Mouse (Mus musculus) left cerebral cortex, adult 11 months (tissue): Measurements from ENCODE around the gene Aldh9a1.
"Not testable (repeated sequence)": the region's sequence is repeated elsewhere in the genome, so short reads cannot be mapped to it uniquely, and the experiment has no call there.

Source experiments
- DNase-seq: peaks from one replicate; pipeline ENCODE4 v3.0.0; 2022; ENCODE audit warnings: low spot score

Gene Aldh9a1

DNA sequence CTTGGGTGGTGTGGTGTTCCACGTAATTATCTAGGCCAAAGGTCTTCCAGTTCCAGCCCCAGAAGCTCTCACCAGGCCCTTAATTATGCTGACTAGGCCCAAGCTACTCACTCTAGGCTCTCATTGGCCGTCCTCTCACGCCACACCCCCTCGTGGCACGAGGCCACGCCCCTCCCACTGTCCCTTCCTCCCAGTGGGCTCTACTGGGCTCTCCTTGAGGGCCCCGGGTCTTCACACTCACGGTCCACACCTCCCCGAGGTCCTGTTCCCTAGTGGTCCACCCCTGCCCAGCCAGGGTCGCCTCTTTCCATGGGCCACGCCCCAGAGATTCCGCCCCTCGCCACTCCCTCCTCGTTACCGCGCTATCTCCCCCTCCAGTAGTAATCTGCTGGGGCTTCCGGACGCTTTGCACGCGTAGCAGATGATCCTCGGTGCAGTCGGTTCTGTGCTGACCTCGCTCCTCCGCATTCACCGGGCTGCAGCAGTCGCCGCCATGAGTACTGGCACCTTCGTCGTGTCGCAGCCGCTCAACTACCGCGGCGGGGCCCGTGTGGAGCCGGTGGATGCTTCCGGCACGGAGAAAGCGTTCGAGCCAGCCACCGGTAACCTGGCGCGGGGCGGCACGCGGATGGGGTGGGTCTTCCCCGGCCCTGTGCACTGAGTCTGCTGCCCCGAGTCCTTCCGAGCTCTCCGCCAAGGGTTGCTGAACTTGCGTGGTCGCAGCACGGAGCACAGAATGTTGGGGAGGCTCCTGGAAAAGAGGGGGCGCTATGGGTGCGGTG is at the start of gene Aldh9a1:
TSS of gene Aldh9a1 (plus strand) at position 177 of the 782 bp plus-strand sequence.
- peak; percentile 77 for DNase-seq

DNA sequence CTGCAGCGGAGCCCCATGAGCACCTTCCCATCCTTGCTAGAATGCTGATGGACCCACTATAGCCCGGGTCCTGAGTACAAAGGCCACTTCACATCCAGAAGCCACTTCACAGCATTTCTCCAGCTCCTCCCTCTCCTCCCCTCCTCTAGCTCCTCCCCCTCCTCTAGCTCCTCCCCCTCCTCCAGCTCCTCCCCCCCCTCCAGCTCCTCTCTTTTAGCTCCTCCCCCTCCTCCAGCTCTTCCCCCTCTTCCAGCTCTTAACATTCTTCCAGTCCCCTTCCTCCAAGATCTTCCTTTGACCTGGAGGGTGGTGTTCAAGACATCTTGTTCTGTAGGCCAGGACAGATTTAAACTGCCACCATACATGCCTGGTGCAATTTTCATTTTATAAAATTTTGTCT is 49.7 kb upstream of the Aldh9a1 start:
- DNase-seq, result no peak

DNA sequence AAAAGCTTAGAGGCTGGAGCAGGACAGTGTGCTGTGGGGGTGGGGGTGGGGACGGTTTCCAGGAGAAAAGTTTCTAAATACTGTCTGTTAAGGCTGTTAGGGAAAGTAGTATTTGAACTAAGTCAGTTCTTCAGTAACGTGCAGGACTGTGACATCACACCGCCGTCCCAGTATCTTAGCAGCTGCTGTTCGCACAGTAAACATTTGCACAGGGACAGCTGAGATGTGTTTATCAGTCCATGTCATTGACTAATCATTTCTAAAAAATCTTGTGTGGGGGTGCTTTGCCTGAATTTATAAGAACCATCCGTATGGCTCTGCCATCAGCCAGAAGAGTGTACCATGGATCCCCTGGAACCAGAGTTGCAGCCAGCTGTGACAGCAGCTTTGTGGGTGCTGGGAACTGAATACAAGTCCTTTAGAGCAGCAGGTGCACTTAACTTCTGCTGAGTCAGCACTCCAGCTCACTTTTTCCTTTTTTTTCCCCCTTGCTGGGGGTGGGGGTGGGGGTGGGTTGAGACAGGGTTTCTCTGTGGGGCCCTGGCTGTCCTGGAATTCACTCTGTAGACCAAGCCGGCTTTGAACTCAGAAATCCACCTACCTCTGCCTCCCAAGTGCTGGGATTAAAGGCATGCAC is 44.2 kb upstream of the Aldh9a1 start:
- DNase-seq, result no peak

DNA sequence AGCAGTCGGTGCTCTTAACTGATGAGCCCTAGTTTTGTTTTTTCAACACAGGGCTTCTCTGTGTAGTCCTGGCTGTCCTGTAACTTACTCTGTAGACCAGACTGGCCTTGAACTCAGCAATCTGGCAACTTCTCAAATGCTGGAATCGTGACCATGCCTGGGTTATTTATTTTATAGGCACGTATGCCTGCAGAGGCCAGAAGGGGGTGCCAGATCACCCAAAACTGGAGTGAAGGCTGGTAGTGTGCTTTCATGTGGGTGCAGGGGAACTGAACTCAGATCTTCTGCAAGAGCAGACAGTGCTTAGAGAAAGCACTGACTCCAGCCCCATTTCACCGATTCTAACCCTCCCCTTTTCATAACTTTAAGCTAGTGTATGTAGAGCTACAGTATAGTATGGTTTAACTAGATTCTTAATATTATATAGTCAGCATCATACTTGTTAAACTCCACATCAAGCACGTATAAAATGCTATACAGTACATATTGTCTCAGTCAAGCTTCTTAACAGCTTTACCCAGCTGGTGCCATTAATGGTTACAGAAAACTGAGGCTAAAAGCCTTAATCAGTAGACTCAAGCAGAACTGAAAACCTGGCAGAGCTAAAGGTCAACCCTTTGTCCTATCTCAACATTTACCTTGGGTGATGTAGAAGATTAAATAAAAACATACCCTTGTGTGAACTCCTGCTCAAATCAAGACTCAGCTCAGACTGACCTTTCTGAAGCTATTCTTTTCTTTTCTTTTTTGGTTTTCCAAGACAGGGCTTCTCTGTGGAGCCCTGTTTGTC is 43.1 kb upstream of the Aldh9a1 start:
- no peak for DNase-seq

DNA sequence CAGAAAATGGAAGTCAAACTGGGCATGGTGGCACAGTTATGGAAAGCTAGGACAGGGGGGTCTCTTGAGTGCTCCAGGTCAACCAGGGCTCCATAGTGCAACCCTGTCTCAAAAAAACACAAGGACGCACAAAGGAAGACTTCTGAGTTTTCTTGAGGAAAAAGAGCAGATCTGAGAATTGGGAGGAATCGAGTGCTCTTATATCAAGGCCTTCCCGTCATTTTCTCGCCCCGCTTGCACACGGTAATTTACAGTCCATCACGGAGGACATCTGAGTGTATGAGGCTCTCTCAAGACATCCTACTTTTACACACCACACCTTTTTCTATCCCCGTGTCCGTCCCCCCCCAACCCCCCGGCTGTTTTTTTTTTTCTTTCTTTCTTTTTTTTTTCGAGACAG is 42.1 kb upstream of the Aldh9a1 start:
- DNase-seq, result no peak

DNA sequence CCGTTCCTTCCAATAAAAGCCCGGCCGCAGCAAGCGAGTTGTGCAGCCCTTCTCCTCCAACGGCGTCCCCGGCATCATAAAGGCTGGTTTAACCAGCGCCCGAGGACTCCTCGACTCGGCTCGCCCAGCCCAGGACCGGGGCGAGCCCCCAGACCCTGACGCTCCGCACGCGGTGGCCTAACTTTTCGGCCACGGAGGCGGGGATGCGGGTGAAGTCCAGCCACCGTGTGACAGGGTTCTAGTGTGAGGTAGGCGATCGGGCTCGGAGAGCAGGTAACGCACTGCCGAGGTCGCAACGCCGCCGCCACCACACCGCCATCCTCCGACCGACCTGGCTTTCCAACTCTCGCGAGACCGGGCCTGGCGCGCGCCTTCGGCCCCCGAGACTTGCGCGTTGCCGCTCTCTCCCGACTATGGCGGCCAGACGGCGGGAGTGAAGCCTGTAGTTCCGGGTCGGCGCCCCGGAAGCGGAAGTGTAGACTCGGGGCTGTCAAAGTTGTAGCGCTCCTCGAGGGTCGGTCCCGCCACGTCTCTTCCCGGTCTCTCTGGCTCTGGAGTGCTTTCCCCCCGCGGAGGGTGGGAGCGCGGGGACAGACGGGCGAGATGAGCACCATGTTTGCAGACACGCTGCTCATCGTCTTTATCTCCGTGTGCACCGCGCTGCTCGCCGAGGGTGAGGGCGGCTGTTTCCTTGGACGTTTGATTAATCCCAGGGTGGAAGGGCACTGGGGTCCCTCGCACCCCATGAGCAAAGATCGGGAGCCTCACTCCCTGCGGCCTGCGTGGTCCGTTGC is 41.3 kb upstream of the Aldh9a1 start, which contains the start of gene Tmco1:
TSS of gene Tmco1 (plus strand) at position 118 of the 794 bp plus-strand sequence.
- DNase-seq, result peak; percentile 93

DNA sequence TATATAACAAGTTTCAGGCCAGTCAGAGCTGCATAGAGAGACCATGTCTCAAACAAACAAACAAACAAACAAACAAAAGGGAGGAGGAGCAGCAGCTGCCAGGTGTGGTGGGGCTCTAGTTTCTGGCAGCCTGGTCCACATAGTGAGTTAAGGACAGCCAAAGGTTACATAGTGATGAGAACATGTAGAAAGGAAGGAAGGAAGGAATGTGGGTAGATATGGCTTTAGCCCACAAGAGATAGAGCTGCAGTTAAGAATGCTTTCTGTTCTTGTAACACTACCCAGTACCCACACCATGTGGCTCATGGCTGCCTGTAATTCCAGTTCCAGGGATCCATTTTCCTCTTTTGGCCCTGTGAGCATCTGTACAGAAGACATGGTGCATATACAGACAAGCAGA is 37.4 kb upstream of the Aldh9a1 start:
- no peak for DNase-seq

DNA sequence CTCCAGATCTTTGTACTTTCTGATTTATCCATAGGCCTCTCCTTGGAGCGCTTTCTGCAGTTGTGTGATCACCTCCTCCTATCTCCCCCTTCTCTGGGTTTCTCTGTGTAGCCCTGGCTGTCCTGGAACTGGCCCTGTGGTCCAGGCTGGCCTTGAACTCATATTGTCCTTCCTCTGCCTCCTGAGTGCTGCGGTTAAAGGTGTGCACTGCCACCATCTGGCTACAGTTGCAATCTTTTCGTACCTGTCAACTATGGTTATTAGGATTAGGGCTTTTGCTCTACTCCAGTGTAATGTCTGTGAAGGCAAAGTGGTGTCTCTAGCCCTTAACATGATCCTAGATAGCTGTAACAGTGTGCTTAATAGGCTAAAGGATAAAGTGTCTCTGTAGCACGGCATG is 36.6 kb upstream of the Aldh9a1 start:
- no peak for DNase-seq

DNA sequence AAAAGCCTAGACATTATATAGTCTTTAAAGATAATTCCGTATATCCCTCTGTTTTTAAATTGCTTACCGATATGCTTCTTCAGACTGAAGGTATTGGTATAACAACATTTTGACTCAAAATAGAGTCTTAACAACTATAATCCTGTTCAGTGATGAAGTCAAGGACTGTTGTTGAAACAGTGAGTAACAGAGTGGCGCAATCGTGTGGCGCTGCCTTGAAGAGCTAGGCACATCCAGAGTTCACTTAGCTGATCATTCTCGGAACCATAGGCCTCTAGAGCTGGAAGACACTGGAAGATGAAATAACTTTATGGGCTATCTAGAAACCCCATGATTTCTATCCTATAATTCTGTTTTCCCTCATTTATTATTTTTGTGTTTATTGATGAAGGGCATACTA is 28.1 kb upstream of the Aldh9a1 start:
- no peak for DNase-seq

DNA sequence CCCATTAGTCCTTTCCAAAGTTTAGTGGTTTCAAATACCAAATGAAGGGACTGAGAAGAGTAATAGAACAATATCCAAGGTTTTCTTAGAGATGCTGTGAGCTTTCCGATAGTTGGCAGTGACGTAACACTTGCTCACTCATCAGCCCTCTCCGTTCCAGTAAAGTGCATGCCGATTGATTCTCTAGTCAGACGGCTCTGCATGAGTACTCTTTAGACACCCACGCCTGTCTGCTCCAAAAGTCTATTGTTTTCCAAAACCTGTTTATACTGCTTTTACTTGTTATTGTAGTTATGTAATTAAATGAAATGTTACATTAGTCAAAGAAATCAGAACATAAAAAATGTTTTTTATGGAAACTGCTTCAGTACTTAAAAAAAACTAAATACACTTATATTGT is 21.0 kb upstream of the Aldh9a1 start:
- no peak for DNase-seq

DNA sequence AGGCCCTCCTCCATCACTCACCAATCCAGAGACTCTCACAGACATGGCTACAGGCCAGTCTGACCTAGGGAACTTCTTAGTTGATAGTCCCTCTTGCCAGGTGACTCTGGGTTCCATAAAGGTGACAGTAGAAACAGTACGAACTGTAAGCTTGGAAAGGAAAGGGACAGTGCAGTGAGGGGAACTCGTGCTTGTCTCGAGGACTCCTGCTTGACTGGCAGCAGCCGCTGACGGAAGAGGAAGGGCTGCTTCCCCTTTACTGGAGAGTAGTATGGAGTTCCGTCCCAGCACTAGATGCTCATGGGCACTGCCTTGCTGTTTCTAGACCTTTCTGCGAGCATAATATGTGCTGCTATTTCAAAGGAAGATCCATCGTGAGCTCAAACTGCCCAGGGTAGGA is 18.7 kb upstream of the Aldh9a1 start:
- DNase-seq, result no peak

DNA sequence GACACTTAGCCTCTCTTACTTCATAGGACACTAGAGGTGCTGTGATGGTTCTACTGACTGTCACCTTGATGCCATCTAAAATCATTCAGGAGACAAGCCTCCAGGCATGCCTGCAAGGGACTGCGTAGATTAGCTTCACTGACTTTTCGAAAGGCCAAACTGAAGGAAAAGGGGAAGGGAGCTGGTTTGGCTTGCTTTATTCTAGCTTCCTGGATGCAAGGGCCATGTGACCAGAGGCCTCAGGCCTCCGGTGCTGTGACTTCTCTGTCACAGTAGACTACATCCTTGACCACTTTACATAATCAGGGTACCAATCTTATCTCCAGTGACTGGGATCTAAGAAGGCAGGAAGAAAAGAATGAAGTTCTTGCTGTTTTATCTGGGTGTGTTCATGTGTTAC is 13.4 kb upstream of the Aldh9a1 start:
- no peak for DNase-seq

DNA sequence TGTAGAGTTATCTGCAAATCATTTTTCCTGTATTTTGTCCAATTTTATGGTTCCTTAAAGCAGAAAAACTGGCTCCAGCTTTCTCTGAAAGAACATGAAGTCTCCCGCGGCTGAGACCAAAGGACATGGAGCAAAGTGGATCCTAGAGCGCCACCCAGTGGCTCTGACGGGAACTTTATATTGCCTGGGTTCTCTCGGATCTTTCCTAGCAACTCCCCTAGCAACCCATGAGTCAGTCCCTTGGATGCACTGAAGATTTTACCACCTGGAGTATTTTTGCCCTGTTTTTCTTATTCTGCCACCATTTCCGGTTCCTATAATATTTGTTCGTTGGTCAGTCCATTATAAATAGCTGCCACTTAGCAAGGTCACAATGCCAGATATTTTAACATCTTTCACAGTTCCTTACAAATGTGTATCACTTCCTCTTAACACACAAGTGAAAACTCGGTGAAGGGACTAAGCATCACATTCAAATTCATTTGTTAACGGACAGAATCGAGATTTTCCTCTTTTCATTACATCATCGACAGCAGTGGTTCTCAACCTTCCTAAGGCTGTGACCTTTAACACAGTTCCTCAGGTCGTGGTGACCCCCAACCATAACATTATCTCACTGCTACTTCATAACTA is 12.2 kb upstream of the Aldh9a1 start:
- DNase-seq, result peak; percentile 88

DNA sequence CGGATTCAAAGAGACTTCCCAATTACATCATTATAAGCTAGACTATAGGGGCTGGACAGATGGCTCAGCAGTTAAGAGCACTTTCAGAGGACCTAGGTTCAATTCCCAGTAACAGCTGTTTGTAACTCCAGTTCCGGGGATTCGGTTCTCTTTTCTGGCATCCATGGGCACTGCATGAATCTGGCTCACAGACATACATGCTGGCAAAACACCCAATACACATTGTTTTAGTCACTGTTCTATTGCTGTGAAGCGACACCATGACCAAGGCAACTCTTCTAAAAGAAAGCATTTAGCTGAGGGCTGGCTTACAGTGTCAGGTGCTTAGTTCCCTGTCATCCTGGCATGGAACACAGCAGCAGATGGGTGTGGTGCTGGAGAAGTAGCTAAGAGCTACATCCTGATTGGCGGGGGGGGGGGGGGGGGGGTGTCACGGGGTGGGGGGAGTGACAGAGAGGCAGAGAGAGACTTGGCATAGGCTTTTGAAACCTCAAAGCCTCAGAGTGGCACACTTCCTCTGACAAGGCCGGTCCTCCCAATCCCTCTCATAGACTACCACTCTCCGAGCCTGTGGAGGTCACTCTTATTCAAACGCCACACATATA is 10.5 kb upstream of the Aldh9a1 start:
- DNase-seq, result no peak

DNA sequence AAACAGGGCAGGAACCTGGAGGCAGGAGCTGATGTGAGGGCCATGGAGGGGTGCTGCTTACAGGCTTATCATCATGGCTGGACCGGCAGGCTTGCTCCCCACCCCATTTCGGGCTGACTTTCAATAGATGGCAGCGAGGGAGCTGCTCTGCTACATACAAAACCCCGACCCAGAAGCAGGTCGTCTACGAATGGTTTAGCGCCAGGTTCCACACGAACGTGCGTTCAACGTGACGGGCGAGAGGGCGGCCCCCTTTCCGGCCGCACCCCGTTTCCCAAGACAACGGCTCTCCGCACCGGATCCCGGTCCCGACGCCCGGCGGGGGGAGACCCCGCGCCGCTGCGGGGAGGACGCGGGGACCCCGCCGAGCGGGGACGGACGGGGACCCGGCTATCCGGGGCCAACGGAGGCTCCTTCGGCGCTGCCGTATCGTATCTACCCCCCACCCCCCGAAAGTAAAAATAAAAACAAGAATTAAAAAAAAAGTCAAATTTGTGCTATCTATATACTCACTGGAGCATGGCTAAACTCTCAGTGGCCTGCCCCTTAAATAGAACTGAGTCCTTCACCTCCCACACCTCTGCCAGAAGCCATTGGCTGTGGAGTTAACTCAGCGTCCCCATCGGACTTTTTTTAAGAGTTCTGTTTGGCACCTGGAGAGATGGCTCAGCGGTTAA is 9.5 kb upstream of the Aldh9a1 start:
- no peak for DNase-seq

DNA sequence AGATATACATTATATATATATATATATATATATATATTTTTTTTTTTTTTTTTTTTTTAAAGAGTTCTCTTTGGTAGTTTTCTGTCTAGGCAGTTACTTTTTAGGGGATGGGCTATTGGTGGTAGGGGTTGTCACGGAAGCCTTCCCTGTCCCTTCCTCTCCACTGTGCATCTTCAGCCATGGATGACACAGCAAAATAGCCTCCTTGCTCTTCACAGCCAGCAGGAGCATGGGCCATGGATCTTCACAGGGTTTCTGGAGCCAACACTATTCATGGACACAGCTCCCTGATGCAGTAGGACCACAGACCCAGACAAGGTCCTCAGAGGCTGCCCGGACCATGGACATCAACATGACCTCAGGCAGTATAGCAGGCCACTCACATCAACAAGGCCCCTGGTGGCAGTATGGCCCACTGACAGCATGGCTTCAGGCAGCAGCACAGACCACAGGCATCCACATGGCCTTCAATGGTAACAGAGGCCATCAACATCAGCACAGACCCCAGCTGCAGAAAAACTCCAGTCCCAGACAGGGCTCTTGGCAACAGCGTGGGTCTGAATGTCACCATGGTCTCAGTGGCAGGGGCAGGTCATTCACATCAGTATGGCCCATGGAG is 8.8 kb upstream of the Aldh9a1 start:
- no peak for DNase-seq

DNA sequence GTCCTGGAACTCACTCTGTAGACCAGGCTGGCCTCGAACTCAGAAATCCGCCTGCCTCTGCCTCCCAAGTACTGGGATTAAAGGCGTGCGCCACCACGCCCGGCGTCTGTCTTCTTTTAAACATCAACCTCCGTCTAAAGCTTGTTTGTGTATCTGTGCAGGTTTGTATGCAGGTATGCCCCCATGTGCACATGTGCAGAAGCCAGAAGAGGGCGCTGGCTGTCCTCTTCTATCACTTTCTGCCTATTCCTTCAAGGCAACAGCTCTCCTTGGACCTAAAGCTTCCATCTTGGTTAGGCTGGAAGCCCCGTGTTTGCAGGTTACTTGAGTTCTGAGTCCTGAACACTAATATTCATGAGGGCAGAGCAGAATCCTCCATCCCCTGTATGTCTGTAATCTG is 7.0 kb upstream of the Aldh9a1 start:
- no peak for DNase-seq

DNA sequence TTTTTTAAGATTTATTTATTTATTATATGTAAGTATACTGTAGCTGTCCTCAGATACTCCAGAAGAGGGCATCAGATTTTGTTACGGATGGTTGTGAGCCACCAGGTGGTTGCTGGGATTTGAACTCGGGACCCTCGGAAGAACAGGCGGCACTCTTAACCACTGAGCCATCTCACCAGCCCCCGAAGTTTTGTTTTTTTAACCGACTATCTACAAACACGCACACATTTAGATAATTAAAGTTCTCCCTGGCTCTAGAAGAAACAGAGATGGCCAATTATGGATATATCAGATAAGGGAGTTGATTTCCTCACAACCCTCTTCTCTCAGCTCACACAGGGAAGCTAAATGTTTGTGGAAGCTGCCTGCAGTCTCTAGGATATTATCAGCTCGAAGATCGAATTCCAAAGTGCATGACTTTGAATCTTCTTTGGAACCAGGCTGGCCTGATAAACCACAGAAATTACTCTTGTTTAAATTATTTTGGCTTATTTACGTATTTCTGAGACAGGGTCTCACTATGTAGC is 3.7 kb upstream of the Aldh9a1 start:
- DNase-seq, result not testable (repeated sequence)

DNA sequence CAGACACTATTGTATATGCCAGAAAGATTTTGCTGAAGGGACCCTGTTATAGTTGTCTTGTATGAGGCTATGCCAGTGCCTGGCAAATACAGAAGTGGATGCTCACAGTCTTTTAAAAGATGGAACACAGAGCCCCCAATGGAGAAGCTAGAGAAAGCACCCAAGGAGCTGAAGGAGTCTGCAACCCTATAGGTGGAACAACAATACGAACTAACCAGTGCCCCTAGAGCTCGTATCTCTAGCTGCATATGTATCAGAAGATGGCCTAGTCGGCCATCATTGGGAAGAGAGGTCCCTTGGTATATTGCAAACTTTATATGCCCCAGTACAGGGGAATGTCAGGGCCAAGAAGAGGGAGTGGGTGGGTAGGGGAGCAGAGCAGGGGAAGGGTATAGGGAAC is 585 bp upstream of the Aldh9a1 start:
- not testable (repeated sequence) for DNase-seq
